Mouse (Mus musculus) kidney, adult 2 months (tissue): ENCODE results near the gene Ipo8.

Source experiments
- CTCF ChIP-seq: fragments of 200-500 bp; conservative IDR thresholded peaks from 2 replicates; pipeline ENCODE4 v1.5.1; 2011; ENCODE audit warnings: low read depth, mild to moderate bottlenecking, control low read depth, low read length, moderate library complexity, mixed read lengths; ENCODE audit not compliant: insufficient read depth, insufficient read length
- POLR2A ChIP-seq: fragments of 200-500 bp; IDR thresholded peaks from one replicate; pipeline ENCODE4 v1.6.1; 2011; ENCODE audit warnings: low read depth, low read length, control low read depth

- TF ChIP-seq POLR2A = no peak
- no peak for TF ChIP-seq CTCF
These were observed 46.8 kb downstream of the Ipo8 start for GRCm38 (mm10) chr6:148784418-148784817.
